Mouse (Mus musculus): ENCODE data around the gene Catsper3. TPM values are rescaled to one million over a fixed set of nuclear protein-coding genes. Genes with fewer than 3 reads are reported as not detected.

Gene Catsper3
- polyA plus RNA-seq, 1 experiment = 0.19 TPM

DNA sequence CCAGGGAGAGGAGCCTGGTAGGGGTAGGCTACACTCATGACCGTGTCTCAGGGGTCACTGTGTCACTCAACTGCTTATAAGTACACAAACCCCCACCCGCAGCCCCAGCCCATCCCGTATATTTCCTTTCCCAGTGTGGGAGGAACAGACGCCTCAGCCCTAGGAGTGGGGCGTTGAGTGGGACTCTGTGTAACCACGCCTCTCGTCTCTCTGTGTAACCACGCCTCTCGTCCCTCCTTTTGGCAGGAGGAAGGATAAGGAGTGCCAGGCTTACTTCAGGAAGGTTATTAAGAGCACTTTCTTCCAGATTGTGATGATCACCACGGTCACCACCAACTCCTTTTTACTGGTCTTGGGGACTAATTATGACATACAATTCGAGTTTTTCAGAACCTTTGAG, 1.8 kb downstream of the Catsper3 start:
- WGBS = 35% methylated on average over 11 of the region's 11 CpGs
- no peaks in the 10 kb centered on the region for H3K4me1 ChIP-seq (ENCODE audit: control insufficient read depth, insufficient read depth, low read length)
- no peak overlapping the region for H3K4me3 ChIP-seq (replicated peaks; ENCODE audit: extremely low read depth, low read depth, low read length)
- peak; percentile 47 for DNase-seq
- TF ChIP-seq CTCF (IDR thresholded peaks at IDR 0.05; ENCODE audit: insufficient read depth, low read length) (no peak), POLR2A (IDR thresholded peaks at IDR 0.05; ENCODE audit: borderline replicate concordance, extremely low read depth, low read depth, low read length) (no peak)

GRCm38 (mm10) chr13:55801246-55801645, 16.9 kb downstream of the Catsper3 start:
- no peak for DNase-seq
- TF ChIP-seq POLR2A (IDR thresholded peaks at IDR 0.05; ENCODE audit: borderline replicate concordance, extremely low read depth, low read depth, low read length) = no peak
- no peak for TF ChIP-seq CTCF (IDR thresholded peaks at IDR 0.05; ENCODE audit: insufficient read depth, low read length)
- 78% methylated on average over 2 of the region's 2 CpGs for WGBS
- H3K4me1 ChIP-seq (ENCODE audit: control insufficient read depth, insufficient read depth, low read length) = no peaks in the 10 kb centered on the region
- no peak overlapping the region for H3K4me3 ChIP-seq (replicated peaks; ENCODE audit: extremely low read depth, low read depth, low read length)

DNA sequence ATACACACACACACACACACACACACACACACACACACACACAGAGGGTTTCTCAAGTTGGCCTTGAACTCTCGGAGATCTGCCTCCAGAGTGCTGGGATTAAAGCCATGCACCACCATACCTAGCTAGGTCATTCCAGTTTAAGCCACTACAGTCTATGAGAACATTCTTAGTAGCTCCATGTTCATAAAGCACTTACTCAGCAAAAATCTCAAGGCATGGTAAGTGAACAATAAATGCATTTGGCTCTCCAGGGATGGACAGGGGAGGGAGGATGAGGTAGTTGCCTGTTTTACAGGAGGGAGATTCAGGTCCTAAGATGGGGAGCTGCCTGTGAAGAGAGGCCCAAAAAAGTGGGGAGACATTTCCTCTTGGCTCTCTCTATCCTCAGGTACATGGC, 19.6 kb downstream of the Catsper3 start:
- H3K4me1 ChIP-seq (ENCODE audit: control insufficient read depth, insufficient read depth, low read length) = no peaks in the 10 kb centered on the region
- WGBS = 85% methylated on average over 1 of the region's 1 CpGs
- TF ChIP-seq CTCF (IDR thresholded peaks at IDR 0.05; ENCODE audit: insufficient read depth, low read length) = no peak
- no peak for TF ChIP-seq POLR2A (IDR thresholded peaks at IDR 0.05; ENCODE audit: borderline replicate concordance, extremely low read depth, low read depth, low read length)
- H3K4me3 ChIP-seq (replicated peaks; ENCODE audit: extremely low read depth, low read depth, low read length) = no peak overlapping the region
- DNase-seq = no peak

GRCm38 (mm10) chr13:55809041-55809623, 24.8 kb downstream of the Catsper3 start:
- DNase-seq = no peak
- WGBS = 75% methylated on average over 7 of the region's 7 CpGs
- TF ChIP-seq POLR2A (IDR thresholded peaks at IDR 0.05; ENCODE audit: borderline replicate concordance, extremely low read depth, low read depth, low read length) (no peak), CTCF (IDR thresholded peaks at IDR 0.05; ENCODE audit: insufficient read depth, low read length) (no peak)
- Histone ChIP-seq H3K4me3 (replicated peaks; ENCODE audit: extremely low read depth, low read depth, low read length) (no peak overlapping the region), H3K4me1 (ENCODE audit: control insufficient read depth, insufficient read depth, low read length) (no peaks in the 10 kb centered on the region)

- no peak for TF ChIP-seq POLR2A (IDR thresholded peaks at IDR 0.05; ENCODE audit: borderline replicate concordance, extremely low read depth, low read depth, low read length)
- TF ChIP-seq CTCF (IDR thresholded peaks at IDR 0.05; ENCODE audit: insufficient read depth, low read length) = no peak
- Histone ChIP-seq H3K4me3 (replicated peaks; ENCODE audit: extremely low read depth, low read depth, low read length) (no peak overlapping the region), H3K4me1 (ENCODE audit: control insufficient read depth, insufficient read depth, low read length) (no peaks in the 10 kb centered on the region)
- WGBS = 95% methylated on average over 10 of the region's 10 CpGs
- DNase-seq = no peak
These were observed 25.3 kb downstream of the Catsper3 start for GRCm38 (mm10) chr13:55809707-55810106.

GRCm38 (mm10) chr13:55810947-55811346, 26.6 kb downstream of the Catsper3 start:
- TF ChIP-seq CTCF (IDR thresholded peaks at IDR 0.05; ENCODE audit: insufficient read depth, low read length) = no peak
- TF ChIP-seq POLR2A (IDR thresholded peaks at IDR 0.05; ENCODE audit: borderline replicate concordance, extremely low read depth, low read depth, low read length) = no peak
- no peaks in the 10 kb centered on the region for H3K4me1 ChIP-seq (ENCODE audit: control insufficient read depth, insufficient read depth, low read length)
- no peak for DNase-seq
- WGBS = 55% methylated on average over 5 of the region's 5 CpGs
- no peak overlapping the region for H3K4me3 ChIP-seq (replicated peaks; ENCODE audit: extremely low read depth, low read depth, low read length)

- DNase-seq = no peak
- TF ChIP-seq POLR2A (IDR thresholded peaks at IDR 0.05; ENCODE audit: borderline replicate concordance, extremely low read depth, low read depth, low read length) (no peak), CTCF (IDR thresholded peaks at IDR 0.05; ENCODE audit: insufficient read depth, low read length) (no peak)
- Histone ChIP-seq H3K4me3 (replicated peaks; ENCODE audit: extremely low read depth, low read depth, low read length) (no peak overlapping the region), H3K4me1 (ENCODE audit: control insufficient read depth, insufficient read depth, low read length) (no peaks in the 10 kb centered on the region)
- WGBS = 55% methylated on average over 5 of the region's 5 CpGs
These were observed 29.2 kb downstream of the Catsper3 start for GRCm38 (mm10) chr13:55813490-55814016.

DNA sequence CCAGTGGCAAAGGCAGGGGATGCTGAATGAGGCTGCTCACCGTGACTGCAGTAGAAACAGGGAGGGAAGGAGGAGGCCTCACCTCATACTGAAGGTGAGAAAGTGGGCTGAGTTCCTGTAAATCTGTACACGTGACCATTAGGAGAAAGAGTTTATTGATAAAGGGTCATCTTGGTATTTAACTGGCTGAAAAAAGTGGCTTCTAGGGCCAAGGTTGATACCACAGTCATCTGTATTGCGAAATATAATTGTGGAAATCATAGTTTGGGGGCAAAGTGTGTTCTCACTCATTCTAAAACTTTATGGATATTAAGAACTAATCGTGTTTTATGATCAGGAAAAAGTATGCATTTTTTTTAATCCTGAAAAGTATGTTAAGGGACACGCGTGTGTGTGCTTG, 30.5 kb downstream of the Catsper3 start:
- no peak overlapping the region for H3K4me3 ChIP-seq (replicated peaks; ENCODE audit: extremely low read depth, low read depth, low read length)
- no peaks in the 10 kb centered on the region for H3K4me1 ChIP-seq (ENCODE audit: control insufficient read depth, insufficient read depth, low read length)
- 80% methylated on average over 6 of the region's 6 CpGs for WGBS
- DNase-seq = no peak
- TF ChIP-seq POLR2A (IDR thresholded peaks at IDR 0.05; ENCODE audit: borderline replicate concordance, extremely low read depth, low read depth, low read length) = no peak
- TF ChIP-seq CTCF (IDR thresholded peaks at IDR 0.05; ENCODE audit: insufficient read depth, low read length) = no peak

- WGBS = 55% methylated on average over 5 of the region's 5 CpGs
These were observed 38.1 kb downstream of the Catsper3 start for GRCm38 (mm10) chr13:55822499-55822898.

More at GRCm38 (mm10) chr13:55822499-55822898, 38.1 kb downstream of the Catsper3 start:
- Histone ChIP-seq H3K4me3 (replicated peaks; ENCODE audit: extremely low read depth, low read depth, low read length) (no peak overlapping the region), H3K4me1 (ENCODE audit: control insufficient read depth, insufficient read depth, low read length) (peaks cover 4% of the 10 kb centered on the region; the same call in 1 of the 2 replicates)
- DNase-seq = no peak
- no peak for TF ChIP-seq CTCF (IDR thresholded peaks at IDR 0.05; ENCODE audit: insufficient read depth, low read length)
- no peak for TF ChIP-seq POLR2A (IDR thresholded peaks at IDR 0.05; ENCODE audit: borderline replicate concordance, extremely low read depth, low read depth, low read length)

Measured in lung, adult 2 months (tissue).